Mouse (Mus musculus): ENCODE measurements around the gene Nptn.

GRCm38 (mm10) chr9:58658596-58659309, 76.7 kb downstream of the Nptn start:
- TF ChIP-seq CTCF (IDR thresholded peaks at IDR 0.05; ENCODE audit: extremely low read depth, insufficient read depth, insufficient read length, insufficient replicate concordance): no peak
- TF ChIP-seq POLR2A (IDR thresholded peaks at IDR 0.05; ENCODE audit: low read depth, low read length): no peak

All from spleen, adult 2 months (tissue).